Mouse (Mus musculus) ES-Bruce4 (cell line): ENCODE data around the gene Acsl1.

ENCODE experiments used
- CTCF ChIP-seq: IDR thresholded peaks from one replicate; pipeline ENCODE4 v1.8.1; 2011; ENCODE audit warnings: low read depth, low read length
- EP300 ChIP-seq: IDR thresholded peaks from 2 replicates; pipeline ENCODE4 v1.6.1; 2011; ENCODE audit warnings: low read depth, low read length; ENCODE audit not compliant: insufficient read depth
- POLR2A ChIP-seq: IDR thresholded peaks from one replicate; pipeline ENCODE4 v1.8.1; 2011; ENCODE audit warnings: low read length; ENCODE audit not compliant: insufficient read depth

DNA sequence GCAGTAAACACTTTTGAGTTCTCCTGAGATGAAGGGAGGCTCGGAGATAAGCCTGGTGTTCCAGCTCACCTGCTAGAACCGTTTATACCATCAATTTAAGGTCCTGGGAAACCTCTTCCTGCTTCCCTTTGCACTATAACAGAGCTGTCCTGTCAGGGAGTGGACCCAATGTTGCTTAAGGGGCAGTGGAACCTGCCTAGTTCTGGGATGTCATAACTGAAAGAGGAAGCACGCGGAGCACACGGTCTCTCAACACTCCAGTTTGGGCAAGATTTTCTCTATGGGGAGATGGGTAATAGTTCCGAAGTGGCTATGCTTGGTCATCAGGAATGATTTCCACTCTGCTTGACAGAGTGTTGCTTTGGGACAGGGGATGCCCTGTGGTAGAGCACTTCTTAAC, 49.8 kb downstream of the Acsl1 start:
- TF ChIP-seq CTCF: no peak
- TF ChIP-seq POLR2A: no peak
- no peak for TF ChIP-seq EP300
